Mouse (Mus musculus) thymus, postnatal 10 days (tissue): ENCODE measurements around the gene Bcl11b.

Source experiments
- DNase-seq, 2 experiments: peaks; one replicate each; pipeline ENCODE4 v3.0.0; 2021; ENCODE audit warnings: low spot score in 2 of 2

Gene Bcl11b

GRCm38 (mm10) chr12:107934831-107935437 is 68.5 kb downstream of the Bcl11b start:
- DNase-seq: no peak

GRCm38 (mm10) chr12:107932140-107932539 is 71.3 kb downstream of the Bcl11b start:
- DNase-seq: no peak

GRCm38 (mm10) chr12:107931476-107931875 is 71.9 kb downstream of the Bcl11b start:
- no peak for DNase-seq

DNA sequence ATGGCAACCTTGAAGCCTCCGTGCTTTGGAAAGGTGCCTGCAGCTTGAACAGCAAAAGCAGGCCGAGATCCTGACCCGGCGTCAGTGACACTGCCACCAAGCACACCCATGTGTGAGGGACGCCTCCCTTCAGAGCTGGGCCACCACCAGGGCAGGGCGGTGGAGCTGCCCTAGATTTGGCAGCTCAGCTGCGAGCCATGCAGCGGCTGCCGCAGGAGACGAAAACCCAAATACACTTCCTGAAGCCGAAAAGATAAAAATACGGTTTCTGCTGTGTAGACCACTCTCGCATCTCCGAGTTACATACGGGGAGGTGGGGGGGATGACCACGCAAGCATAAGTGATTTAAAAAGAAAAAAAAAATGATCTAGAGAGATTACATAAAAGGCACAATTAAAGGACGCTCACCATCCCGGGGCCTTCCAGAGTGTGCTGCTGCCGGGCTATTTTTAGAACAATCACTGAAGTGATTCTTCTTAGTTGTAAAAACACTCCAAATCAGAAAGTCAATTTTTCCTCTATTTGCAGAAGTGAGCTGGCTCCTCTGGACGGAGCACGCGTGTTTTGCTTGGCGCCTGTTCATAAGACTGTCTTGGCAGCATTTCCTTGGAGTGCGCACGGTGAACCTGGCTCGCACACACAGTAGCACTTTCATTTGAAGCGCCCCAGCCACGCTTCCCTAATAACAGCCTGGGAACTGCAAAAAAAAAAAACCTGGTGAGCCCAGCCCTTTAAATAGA is 72.6 kb downstream of the Bcl11b start:
- peak; percentile 70 to 73 for DNase-seq

GRCm38 (mm10) chr12:107928905-107929304 is 74.5 kb downstream of the Bcl11b start:
- DNase-seq: no peak

- DNase-seq: no peak
Measured at GRCm38 (mm10) chr12:107928464-107928901, 74.9 kb downstream of the Bcl11b start.

DNA sequence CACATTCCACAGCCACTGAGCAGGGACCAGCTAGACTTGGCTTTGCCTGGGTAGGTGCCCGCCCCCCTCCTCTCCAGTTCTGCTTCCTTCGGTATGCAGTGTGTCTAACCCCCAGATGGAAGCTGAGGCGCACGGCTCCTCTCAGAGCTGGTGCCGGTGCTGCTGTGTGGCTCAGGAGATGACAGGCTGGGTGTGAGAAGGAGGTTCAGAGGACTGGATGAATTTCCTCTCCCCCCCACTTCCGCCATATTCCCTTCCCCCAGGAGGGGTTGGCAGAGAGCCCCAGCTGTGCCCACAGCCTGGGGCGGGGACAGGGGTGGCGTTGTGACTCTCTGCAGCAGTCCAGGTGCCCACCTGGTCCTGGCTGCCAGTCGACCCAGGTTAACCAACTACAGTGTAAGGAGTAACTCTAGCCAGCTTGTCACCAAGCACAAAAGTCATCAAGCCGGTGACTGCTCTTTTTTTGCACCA is 75.4 kb downstream of the Bcl11b start:
- peak; percentile 85 to 89 for DNase-seq

DNA sequence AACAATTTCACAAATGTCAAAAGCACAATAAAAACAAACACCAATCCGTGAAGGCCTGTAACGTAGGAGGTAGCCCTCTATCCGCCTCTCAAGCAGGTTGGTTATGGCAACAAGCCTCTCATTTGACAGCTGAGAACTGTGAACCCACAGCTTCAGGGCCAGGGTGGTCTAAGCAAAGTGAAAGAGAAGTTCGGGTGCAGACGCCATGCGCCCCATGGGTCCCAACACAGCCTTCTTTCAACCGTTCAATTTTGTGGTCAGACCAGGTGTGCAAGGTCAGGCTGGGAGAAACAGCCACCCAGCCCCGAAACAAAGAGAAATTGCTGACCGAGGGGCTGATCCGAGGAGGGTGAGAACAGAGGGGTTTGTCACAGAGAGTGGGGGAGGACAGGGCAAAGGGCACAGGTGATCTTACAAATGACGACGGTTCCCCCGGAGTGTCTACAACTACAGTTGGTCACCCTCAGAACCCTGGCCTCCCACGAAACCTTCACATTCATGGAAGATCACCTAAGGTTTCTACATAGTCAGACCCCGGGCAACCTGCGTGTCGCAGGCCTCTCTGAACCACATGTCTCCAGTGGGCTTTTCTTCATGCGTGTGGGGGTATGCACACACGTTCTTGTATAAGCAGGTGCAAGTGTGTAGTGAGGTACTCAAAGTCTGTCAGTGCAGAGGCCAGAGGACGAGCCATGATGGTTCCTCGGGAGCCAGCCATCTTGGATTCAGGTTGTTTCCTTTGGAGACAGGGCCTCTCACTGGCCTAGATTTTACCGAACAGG is 77.1 kb downstream of the Bcl11b start:
- DNase-seq: peak; percentile 66 to 74

GRCm38 (mm10) chr12:107924696-107925095 is 78.7 kb downstream of the Bcl11b start:
- no peak for DNase-seq

- DNase-seq: no peak
Measured at GRCm38 (mm10) chr12:107923963-107924362, 79.4 kb downstream of the Bcl11b start.

- DNase-seq: no peak
Measured at GRCm38 (mm10) chr12:107922180-107922579, 81.2 kb downstream of the Bcl11b start.

GRCm38 (mm10) chr12:107921566-107921965 is 81.8 kb downstream of the Bcl11b start:
- no peak for DNase-seq

GRCm38 (mm10) chr12:107921154-107921553 is 82.2 kb downstream of the Bcl11b start:
- peak; percentile 57 to 59 for DNase-seq

DNA sequence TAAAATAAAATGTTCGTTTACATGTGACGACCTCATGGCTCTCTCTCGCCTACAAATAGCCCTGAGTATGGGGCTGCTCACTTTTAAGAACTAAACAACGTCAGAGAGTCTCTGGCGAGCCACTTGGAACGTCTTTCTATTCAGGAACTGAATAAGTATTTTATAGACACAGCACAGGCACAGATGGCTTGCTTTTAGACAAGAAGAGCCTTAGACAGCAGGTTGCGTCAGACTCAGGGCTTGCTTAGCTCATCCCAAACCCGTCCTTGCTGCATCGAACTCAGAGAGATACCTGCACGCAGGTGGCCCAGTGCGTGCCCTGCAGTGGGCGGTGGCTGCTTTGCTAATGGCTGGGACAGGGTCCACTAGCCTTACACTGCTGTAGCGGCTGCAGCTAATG is 82.7 kb downstream of the Bcl11b start:
- DNase-seq: no peak

DNA sequence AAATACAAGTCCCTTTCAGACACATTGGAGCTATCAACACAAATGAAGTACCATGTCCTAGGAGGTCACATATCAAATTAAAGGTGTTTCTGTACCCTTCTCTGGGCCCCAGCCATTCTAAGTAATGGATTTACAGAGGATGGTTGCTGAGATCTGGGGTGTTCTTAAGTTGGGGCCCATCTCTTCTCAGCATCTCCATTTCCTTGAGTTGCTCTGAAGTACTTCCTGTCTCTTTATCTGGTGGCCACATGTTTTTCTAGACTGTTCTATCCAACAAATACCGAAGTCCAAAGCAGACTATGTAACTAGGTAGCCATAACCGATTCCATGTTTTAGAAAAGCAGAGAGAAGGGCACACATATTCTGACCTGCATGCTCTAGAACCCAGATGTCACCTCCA is 83.3 kb downstream of the Bcl11b start:
- DNase-seq: no peak

DNA sequence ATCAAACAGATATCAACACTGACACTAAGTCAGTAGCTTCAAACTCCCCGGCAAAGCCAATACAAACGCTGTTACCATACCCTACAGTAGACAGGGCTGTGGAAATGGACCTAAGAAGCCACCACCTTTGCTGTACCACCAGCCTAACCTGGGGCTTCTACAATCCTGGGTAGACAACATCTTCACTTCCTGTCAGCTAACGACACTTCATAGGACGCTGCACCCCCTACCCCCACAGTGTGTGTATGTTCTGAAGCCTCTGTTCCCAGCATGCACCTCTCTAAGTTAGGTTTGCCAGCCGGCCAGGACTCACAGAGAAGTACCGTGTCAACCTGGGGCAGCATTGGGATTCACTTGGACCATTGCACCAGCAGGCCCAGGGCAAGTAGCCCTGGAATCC is 84.6 kb downstream of the Bcl11b start:
- peak; percentile 58 to 59 for DNase-seq

DNA sequence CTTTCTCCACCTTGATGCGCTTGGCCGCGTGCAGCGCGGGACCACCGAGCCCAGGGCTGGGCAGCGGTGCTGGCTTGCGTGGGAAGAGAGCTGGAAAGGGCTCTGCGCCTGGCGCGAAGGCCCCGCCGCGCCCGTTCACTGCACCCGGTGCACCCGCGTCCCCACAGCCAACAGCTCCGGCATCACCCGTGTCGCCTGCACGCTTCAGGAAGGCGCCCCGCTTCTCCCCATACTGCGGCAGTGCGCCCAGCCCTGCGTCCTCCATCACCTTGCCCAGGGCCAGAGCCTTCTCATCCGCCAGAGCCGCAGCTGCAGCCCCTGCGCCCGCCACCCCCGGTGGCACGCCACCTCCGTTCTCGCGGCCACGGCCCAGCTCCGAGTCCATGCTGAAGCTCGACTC is 87.4 kb downstream of the Bcl11b start:
- no peak for DNase-seq

DNA sequence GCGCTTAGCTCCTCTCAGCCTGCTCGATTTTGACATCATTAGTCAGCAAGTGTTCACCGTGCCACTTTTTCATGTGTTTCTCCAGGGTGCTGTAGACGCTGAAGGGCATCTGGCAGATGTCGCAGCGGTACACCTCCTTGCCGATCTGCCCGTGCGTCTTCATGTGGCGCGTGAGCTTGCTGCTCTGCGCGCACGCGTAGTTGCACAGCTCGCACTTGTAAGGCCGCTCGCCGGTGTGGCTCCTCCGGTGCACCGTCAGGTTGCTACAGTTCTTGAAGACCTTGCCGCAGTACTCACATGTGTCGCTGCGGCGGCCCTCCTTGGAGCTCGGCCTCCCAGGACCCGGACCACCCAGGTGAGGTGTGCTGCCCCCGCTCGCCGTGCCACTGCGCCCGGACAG is 88.0 kb downstream of the Bcl11b start:
- no peak for DNase-seq

DNA sequence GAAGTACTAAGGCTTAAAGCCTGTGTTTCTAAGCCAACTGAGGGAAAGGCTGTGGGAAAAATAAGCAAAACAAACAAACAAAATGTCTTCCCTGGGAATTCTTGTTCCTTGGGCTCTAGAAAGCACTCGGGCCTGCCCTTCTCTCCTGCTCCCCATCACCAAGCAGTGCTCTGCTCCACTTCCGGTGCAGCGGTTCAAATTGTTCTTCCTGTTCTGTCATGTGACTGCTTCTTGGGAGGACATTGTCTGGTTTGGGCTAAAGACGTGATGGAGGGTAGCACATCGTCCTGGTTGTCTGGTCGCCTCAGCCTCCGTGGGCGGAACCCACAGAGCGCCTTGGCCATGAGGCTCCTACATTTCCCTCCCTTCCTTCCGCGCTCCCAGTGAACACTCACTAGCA is 94.6 kb downstream of the Bcl11b start:
- DNase-seq: no peak

DNA sequence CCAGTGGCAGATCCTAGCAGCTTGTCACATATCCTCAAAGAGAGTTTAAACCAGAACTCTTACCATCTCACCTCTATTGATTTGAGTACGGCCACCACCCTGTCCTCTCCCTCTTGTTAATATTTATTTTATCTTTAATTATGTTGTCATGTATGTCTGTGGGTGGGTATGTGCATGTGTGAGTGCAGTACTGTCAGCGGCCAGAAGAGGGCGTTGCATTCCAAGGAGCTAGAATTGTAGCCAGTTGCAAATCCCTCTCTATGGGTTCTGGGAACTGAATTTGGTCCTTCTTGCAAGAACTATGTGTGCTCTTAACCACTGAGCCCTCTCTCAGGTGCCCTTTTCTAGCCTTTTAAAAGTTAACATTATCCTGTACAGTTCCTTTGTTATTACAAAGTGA is 98.1 kb downstream of the Bcl11b start:
- no peak for DNase-seq

GRCm38 (mm10) chr12:107904457-107904856 is 98.9 kb downstream of the Bcl11b start:
- DNase-seq: no peak

GRCm38 (mm10) chr12:107903949-107904348 is 99.5 kb downstream of the Bcl11b start:
- no peak for DNase-seq

GRCm38 (mm10) chr12:107891449-107891848 is 112.0 kb downstream of the Bcl11b start:
- no peak for DNase-seq
